Mouse (Mus musculus): ENCODE measurements around the gene BC024978. TPM values are rescaled to one million over a fixed set of nuclear protein-coding genes. Genes with fewer than 3 reads are reported as not detected.

The BC024978 gene
- 10 to 100 TPM; 19.7 to 22.7 TPM for total RNA-seq (2021)
- long read RNA-seq, experiment 1, partial matches to known transcripts, result 0 of 4 reads
- long read RNA-seq, experiment 1, other reads (novel, unspliced or antisense), result 3 of 4 reads
- long read RNA-seq, experiment 2, partial matches to known transcripts, result 0 of 5 reads
- long read RNA-seq, experiment 2, other reads (novel, unspliced or antisense), result 5 of 5 reads

DNA sequence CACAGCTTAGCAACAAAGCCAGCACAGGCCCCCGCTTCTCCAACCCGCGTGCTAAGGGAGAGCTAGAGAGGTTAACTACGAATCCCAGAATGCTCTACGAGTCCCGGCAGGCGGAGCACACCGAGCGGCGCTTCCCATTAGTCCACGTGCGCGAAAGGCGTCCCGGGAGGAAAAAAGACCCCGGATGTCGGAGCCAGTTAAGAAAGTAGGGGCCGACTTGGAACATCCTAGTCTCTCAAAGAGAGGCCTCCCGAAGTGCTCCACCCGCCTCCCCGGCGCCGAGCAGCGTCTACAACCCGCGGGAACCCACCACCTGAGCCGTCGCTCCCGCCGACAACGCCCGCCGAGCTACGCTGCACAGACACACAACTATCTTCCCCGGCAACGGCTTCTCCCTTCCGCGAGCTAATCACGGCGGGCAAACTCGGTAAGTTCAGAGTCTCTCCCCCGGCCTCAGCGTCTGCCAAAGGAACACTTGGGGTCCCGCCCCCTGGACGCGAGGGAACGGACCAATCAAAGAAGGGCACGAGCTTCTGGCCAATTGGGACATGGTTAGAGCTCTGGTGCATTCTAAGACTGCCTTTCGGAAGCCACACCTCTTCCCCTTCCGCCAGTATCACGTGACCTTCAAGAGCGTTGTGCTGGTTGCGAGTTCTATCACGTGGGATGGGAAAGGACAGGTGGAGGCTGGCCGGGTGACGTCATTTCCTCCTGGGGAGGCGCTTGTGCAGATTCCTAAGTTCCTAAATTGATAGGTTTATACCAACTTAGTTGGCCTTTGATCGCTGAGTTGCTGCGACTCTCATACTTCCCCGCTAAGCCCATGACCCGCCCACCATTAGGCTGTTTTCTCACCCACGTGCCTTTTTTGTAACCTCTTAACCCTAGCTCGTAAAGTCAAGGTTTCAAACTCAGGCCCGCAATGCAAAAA lies at the start of gene BC024978, which contains the start of gene Snrpa:
Gene BC024978, plus strand, starts transcription at position 101 of the 931 bp plus-strand sequence.
Gene Snrpa, minus strand, starts transcription at position 591 of the 931 bp plus-strand sequence.
- peak; percentile 96 to 97 for DNase-seq (ENCODE audit: low spot score in 2 of 2)

DNA sequence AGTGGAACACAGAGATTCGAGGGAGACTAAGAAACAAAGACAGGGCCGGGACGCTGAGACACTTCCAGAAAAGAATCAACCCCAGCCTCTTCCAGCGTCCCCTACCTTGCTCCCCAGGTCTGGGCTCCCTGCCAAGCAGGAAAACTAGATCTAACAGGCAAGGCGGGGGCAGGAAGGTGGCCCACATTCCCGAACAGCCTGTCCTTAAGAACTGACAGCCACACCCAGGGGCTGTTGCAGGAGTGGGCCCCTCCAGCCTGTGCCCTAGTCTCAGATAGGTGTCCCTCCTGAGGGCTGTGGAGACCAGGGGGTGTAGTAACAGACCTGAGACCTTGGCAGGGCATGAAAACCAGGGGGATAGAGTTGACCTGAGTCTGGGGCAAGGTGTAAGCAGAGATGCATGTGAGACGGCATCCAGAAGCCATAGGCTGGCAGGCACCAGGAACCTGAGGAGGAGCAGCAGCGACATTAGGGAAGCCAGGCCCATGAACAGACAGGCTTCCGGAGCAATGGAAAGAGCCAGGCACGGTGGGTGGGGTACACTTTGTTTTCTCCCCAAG lies 42.3 kb upstream of the BC024978 start, which contains the start of gene Cyp2t4:
Gene Cyp2t4, plus strand, starts transcription at position 510 of the 560 bp plus-strand sequence.
- DNase-seq (ENCODE audit: low spot score in 2 of 2), result peak in 1 of 2 experiments; percentile 13

DNA sequence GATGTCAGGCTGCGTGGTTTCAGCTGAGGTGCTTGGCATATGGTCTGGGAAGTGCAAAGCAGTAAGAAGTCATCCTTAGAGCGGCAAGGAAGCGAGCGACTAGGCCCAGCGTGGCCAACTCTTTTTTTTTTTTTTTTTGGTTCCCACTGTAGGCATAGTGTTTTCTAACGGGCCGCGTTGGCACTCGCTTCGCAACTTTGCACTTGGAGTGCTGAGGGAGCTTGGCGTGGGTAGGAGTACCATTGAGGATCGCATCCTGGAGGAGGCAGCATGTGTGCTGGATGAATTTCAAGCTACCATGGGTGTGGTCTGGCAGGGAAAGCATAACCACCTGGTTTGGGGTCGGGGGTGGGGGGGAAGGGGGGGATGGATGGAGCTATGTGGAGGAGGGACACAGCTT lies 39.6 kb upstream of the BC024978 start:
- DNase-seq (ENCODE audit: low spot score in 2 of 2), result peak; percentile 68 to 75

DNA sequence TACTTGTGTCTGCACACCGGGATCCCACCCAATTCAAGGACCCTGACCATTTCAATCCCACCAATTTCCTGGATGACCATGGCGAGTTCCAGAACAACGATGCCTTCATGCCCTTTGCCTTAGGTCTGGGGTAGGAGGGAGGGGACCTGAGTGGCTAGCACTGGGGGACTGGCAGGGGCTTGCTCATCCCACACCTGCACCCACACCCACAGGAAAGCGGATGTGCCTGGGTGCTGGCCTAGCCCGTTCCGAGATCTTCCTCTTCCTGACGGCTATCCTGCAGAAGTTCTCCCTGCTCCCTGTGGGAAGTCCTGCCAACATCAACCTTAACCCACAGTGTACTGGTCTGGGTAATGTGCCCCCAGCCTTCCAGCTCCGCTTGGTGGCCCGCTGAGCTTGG lies 37.4 kb upstream of the BC024978 start:
- DNase-seq (ENCODE audit: low spot score in 2 of 2), result no peak

DNA sequence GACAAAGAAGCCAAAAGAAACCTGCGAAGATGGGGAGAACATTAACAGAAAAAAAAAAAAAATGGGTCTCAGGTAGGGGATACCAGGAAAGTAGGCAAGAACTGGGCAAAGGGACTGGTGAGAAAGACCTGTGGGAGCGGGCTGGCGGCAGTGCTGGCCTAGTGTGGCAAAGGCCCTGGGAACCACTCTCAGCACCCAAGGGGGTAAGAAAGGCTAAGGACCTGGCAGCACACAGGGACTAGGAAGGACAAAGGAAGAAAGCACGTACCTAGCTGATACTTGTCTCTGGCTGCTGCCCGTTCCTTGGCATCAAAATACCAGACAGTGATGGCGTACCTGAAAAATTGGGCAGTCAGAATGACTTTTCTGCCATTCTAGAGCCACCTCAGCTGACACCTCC lies 36.3 kb upstream of the BC024978 start:
- no peak for DNase-seq (ENCODE audit: low spot score in 2 of 2)

DNA sequence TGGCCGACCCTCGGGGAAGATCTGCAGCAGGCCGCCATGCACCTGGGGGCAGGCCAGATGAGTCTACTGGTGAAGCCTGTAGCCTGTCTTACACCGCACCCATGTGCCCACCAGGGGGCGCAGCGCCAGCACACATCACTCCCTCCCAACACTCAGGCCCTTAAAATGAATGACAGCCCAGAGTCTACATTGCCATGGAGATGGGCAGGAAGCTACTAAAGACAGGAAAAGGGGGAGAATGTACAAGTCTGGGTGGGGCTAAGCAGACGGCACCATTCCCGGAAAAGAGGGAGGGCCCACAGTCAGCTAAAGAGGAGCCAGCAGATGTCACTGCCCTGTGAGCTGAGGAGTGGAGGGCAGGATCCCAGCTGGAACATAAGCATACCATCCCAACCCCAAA lies 35.7 kb upstream of the BC024978 start:
- peak; percentile 76 to 81 for DNase-seq (ENCODE audit: low spot score in 2 of 2)

DNA sequence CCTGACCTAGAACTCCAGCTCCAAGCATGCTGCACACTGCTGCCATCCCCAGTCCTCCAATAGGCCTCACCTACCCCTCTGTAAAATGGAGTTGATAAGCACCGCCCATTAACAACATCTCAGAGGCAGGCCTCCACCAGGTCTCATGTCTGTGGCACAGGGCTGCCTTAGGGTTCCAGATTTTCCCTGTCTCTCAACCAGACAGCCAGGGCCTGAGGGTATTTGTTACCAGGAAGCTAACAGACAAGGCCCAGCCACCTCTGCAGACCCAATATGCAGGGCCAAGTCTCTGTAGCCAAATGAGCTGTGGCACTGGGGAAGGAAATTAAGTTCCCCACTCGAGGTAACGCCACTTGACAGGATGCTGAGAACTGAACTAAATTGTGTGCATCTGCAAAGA lies 34.7 kb upstream of the BC024978 start:
- DNase-seq (ENCODE audit: low spot score in 2 of 2), result no peak

DNA sequence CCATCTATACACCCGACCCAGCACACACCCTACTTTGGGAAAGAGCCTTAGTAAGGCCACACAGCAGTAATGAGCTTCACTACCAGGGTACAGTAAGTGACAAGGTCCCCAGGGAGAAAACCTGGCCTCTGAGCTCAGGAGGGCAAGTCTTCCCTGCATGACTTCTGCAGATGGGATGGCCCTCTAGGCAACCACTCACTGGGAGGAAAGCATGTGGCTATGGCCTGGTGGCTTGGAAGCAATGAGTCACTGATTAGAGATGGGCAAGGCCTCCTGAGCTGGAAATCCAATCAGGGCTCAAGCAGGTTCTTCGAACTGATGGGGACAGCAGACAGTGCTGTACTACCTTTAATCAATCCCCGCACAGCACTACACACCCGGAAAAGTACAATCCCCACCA lies 33.8 kb upstream of the BC024978 start:
- no peak for DNase-seq (ENCODE audit: low spot score in 2 of 2)

DNA sequence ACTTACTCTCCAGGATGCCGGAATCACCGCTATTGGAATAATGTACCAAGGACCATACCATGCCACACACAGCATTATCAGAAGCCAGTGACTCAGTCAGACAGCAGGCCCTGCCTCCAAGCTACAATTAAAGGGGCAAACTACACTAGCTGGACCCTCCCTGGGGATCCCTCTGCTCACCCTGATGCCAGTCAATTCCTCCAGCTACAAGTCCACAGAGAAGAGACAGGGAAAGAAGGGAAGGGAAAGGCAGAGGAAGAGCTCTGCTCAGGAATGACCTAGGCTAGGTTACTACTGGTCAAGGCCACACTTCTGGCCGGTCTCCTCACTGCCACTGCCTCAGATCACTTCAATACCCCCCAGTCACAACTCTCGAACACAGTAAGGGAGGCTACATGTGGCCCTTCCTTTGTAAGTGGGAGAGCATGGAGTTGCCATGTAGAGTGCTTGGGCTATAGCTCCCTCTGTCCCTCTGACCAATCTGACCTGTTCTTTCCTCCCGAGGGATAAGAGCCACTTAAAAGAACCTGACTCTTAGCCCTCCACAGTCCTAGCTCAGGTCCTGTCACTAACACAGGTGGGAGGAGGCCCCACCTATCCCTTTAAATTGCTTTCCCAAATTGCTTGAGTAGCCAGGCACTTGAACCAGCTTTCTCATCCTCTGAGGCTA lies 32.7 kb upstream of the BC024978 start:
- no peak for DNase-seq (ENCODE audit: low spot score in 2 of 2)

DNA sequence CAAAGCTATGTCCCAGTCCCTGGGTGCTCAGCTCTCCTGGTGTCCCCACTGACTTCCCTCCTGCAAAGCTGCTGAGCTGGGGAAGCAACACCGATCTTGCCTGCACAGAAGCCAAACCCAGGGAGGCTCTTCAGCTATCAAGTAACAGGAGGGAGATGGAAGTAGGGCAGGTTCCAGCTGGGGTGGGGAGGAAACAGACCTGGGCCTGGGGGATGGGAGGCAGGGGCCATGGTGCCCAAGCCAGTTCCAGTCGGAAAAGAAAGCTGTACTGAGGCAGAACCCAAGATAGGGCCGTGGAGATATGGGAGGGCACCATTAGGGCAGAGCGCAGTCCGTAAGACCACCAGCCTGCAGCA lies 32.2 kb upstream of the BC024978 start:
- DNase-seq (ENCODE audit: low spot score in 2 of 2), result no peak

DNA sequence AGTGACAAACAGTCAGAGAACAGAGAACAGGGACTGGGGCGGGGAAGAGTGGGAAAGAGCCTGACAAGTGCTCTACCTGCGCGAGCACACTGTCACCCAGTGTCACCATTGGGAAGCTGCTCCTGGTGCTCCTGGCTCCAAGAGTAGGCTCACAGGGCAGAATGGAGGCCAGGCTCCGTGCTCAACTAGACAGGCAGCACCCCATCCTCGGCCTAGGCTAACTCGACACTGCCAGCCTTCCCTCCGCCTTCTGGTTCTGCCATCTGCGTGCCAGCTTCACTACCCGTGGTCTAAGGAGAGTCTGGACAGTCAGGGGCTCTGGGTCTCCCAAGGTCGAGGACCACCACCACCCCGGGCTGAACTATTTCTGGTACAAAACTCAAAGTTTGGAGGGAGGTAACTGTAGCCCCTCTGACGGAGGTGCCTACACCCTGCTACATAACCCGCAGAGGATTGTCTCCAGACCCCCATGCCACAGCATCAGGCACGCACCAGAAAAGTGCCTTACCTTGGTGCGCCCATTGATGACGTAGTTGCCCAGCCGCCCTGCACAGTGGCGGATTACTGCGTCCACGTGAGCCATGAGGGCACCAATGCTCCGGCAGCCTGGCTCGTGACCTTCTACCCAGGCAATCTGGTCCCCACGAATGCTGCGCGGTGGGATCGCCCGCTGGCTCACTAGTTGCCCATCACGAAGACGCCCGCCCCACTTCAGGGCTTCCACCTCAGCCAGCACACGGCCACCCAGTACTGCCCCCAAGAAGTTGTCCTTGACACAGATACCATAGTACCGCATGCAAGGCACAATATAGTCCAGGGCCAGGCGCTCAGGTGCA lies 31.3 kb upstream of the BC024978 start:
- DNase-seq (ENCODE audit: low spot score in 2 of 2), result no peak

DNA sequence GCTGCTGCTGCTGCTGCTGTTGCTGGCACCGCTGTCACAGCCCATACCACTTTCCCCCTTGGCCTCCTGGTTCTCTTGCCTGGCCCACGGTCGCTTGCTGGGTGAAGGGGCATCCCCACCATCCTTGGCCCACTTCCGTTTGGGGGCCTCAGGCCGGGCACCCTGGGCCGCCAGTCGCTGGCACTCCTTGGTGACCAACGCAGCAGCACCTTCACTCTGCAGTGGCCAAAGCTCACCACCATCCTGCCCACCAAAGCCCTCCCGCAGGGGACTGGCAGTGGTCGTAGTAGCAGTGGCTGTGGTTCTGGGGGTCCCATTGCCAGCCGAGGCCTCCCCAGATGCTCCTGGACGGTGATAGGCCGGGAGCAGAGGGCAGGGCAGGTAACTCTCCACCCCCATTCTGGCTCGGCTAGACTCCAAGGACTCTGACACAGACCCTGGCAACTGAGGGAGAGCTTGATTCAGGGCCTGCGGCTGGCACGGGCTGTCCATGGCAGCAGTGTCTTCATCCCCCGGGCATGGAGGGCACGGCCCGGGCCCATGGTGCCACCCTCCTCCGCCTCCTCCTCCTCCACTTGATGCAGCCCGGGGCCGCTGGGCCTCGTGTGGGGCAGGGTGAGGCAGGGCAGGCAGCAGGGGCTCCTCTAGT lies 30.4 kb upstream of the BC024978 start:
- DNase-seq (ENCODE audit: low spot score in 2 of 2), result no peak

DNA sequence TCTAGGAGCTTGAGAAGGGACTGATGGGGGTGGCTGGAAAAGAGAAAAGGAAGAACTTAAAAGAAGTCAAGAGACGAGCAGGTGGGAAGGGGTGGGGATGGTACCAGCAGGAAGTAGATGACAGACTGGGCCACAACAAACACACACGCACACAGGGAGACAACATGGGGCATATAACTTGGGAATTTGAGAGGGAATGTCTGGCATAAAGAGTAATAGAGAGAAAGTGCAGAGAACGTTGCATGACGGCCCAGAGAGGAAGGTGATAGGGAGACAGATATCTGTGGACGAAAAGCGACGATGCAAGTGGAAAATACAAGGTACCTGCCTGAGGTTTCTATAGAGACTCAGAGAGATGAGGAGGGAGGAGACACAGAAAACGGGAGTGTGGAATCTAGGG lies 29.9 kb upstream of the BC024978 start:
- DNase-seq (ENCODE audit: low spot score in 2 of 2), result no peak

DNA sequence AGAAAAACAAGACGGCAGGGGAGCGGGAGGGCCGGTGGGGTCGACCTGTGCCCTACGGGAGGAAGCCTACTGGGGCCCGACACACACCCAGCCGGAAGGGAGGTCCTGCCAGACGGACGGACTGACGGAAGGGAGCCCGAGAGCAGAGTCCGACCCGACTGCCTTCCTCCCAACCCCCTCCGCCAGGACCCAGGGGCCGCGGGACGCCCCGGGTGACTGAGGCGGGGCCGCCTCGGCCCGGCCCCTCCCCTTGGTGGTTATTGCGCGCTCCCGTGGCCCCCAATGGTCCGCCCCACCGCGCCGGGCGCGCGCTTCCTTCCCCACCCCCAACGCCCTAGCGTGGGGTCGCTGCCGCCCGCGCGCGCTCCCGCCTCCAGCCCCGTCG lies 29.4 kb upstream of the BC024978 start:
- peak; percentile 63 to 69 for DNase-seq (ENCODE audit: low spot score in 2 of 2)

DNA sequence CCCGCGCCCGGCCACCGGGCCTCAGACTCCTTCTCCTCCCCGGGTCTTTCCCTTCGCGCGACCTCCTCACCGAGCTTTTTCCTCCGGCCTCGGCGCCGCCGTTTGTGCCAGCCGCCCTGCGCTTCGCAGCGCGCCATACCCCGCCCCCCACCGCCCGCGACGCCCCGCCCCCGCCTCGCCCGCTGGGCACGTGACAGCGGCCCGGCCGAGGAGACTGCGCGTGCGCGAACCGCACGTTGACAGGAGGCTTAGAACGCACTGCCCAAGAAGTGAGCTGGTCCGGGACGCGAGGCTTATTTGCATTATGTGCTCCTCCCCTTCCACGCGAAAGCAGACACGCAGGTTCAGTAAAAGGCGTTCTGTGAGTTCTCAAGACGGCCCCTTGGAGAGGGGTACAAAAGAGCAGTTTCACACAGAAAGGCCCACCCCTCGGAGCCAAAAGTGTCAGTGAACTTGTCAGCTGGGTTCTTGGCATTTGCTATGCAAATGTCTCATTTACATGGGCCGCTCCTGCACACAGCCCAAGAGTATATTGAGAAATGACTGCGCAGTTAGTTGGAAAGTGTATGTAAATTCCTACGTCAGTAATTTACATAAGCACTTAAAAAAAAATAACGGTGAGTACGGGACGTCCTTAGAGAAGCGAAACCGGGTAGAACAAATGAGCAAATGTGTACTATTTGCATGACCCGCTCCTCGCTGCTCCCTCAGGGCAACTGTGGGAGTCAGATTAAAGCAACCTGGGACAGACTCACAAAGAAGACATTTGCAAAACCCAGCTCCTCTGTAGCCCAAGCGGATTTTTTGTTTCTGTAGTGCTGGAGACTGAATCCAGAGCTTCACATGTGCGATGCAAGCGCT lies 28.7 kb upstream of the BC024978 start, which contains the start of gene Egln2:
Gene Egln2, minus strand, starts transcription at position 189 of the 861 bp plus-strand sequence.
- peak; percentile 93 to 94 for DNase-seq (ENCODE audit: low spot score in 2 of 2)

DNA sequence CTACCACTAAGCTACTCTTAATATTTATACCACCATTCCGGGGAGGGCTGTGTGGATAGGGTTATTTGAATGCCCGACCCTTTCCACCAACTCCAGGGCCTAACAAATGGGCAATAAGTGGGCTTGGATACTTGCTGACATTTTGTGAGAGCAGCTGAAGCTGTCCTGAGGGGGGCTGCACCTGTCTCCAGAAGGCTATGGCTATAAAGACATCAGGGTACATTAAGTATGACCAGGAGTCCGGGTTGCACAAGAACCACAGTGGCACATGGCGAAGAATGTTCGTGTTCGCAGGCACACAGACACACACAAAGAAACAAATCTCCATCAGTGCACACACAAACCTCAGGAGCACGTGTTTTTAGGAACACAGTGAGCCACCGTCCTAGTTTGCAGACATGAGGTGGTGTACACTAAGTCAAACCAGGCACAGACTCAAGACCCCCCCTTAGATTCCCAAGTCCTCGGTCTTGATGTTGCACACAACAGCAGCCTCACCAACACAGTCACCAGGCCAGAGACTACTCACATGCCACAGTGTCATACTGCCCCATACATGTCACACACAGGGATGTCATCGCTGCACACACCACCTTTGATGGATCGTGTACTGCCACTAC lies 28.0 kb upstream of the BC024978 start:
- no peak for DNase-seq (ENCODE audit: low spot score in 2 of 2)

DNA sequence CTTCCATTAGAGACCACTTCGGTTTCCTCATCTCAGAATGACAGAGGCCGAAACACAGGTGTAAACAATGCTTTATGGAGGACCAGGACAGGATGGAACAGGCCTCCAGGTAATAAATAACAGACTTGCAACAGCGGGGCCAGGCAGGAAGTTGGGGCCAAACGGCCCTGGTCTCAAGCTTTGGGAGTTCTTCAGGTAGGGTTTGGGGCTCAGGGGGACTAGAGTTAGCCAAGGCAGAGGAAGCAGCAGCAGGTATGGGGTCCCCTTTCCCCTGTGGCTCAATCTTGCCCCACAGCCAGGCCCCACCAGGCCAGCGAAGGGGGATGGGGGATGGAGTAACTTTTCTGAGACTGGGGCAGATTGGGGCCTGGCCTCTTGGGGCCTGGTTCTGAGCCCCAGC lies 27.2 kb upstream of the BC024978 start:
- no peak for DNase-seq (ENCODE audit: low spot score in 2 of 2)

DNA sequence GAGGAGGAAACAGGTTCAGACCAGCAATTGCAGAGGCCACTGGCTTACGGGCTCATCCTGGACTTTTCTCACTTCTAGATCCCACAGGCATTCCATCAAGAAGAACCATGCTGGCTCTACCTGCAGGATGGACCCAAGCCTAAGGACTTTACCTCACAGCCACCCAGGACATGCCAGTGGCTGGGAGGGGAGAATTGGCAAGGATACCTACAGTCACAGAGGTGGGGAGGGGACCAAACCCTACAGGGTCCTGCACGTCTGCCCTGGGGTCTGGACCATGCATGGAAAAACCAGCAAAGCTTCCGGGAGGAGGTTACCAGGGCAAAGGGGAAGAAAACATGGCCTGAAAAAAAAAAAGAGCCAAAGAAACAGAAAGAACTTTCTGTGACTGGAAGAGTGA lies 24.6 kb upstream of the BC024978 start:
- no peak for DNase-seq (ENCODE audit: low spot score in 2 of 2)

DNA sequence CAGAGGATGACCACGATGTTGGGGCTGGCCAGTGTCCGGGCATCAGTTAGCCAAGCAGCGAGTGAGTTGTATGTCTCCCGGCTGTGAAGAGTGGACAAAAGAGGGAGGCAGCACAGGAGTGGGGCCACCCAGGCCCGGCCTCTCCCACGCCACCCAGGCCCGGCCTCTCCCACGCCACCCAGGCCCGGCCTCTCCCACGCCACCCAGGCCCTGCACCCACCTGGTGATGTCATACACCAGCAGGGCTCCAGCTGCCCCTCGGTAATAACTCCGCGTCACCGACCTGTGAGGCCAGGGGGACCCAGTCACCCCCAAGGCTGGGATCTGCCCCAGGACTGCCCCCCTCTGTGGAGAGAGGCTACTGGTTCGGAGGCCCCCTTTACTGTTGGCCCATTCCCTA lies 21.1 kb upstream of the BC024978 start:
- no peak for DNase-seq (ENCODE audit: low spot score in 2 of 2)
